Mouse (Mus musculus) G1E (cell line): ENCODE measurements around the gene Kank1.

Experiments
- CTCF ChIP-seq: IDR thresholded peaks from 2 replicates; pipeline ENCODE4 v1.5.1; 2012; ENCODE audit warnings: low read depth, low read length, inconsistent platforms, mixed read lengths
- GATA1 ChIP-seq: IDR thresholded peaks from 2 replicates; pipeline ENCODE4 v1.6.1; 2012; ENCODE audit warnings: borderline replicate concordance, low read length, inconsistent platforms, mixed read lengths
- POLR2AphosphoS5 ChIP-seq: IDR thresholded peaks from 2 replicates; pipeline ENCODE4 v1.6.1; 2012; ENCODE audit warnings: low read depth, low read length, inconsistent platforms; ENCODE audit not compliant: insufficient replicate concordance
- TAL1 ChIP-seq: conservative IDR thresholded peaks from 2 replicates; pipeline ENCODE4 v1.6.1; 2012; ENCODE audit warnings: low read depth, low read length, inconsistent platforms, mixed read lengths

GRCm38 (mm10) chr19:25445054-25445453, 208.3 kb downstream of the Kank1 start:
- TF ChIP-seq CTCF (no peak), GATA1 (no peak), POLR2AphosphoS5 (no peak), TAL1 (no peak)
